Mouse (Mus musculus): ENCODE results near the gene Cracr2b. TPM values are rescaled to one million over a fixed set of nuclear protein-coding genes. Genes with fewer than 3 reads are reported as not detected.

Gene Cracr2b
- polyA plus RNA-seq, 1 experiment from 2014 or later, result 6.9 TPM

DNA sequence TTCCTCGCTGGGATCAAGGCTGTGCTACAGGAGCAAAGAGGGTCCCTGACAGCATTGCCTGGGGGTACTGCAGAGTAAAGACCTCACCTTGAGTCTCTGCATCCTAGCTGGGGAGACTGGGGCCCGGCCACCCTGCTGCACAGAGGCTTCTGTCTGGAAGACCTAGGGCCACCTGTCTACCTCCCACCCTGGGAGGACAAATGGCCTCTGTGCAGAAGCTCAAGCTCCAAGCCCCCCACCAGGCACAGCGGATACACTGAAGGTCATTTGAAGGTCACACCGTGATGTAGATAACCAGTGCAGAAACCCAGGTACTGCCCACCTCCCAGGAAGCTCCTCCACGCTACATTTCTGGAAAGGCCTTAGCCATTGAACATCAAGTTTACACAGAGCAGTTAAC is 32.2 kb upstream of the Cracr2b start:
- H3K9ac ChIP-seq, result peak overlapping the region; percentile 87
- H3K4me1 ChIP-seq (replicated peaks), result peaks cover 43% of the 10 kb centered on the region
- H3K27ac ChIP-seq, result peak overlapping the region; percentile 85
- peak overlapping the region; percentile 75 for H3K4me2 ChIP-seq
- H3K4me3 ChIP-seq, result peak overlapping the region; percentile 51
- no peaks in the 10 kb centered on the region for H3K27me3 ChIP-seq
- H3K9me3 ChIP-seq, result no peaks in the 10 kb centered on the region
- WGBS, result 56% methylated on average over 5 of the region's 5 CpGs
- peaks cover 53% of the 10 kb centered on the region for H3K36me3 ChIP-seq
- no peak for ATAC-seq (ENCODE audit: low FRiP score)

DNA sequence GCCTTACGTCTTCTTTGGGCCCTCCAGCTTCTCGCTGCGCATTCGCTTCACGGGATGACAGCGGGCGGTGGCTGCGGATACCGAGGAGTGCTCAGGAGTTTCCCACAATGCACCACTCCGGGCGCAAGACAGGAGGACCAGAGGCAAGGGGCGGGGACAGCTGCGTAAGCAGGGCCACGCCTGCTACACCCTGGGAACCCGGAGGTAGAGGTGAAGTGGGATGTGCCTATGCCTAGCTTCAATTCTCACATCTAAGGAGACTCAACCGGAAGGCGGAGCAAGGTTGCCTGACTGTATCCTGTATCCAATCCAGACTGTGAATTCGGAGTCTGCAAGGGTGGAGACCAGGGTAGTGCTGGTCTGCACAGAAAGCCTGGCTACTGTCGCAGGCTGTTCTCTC is 31.6 kb upstream of the Cracr2b start, which contains the start of gene Cend1:
Cend1 (minus strand) TSS at position 182 of the 400 bp plus-strand sequence.
- WGBS, result 2% methylated on average over 19 of the region's 19 CpGs
- peak within 1 kb of the TSS; percentile 75 for H3K4me2 ChIP-seq
- no peaks in the 10 kb centered on the region for H3K27me3 ChIP-seq
- peak within 1 kb of the TSS; percentile 85 for H3K27ac ChIP-seq
- peak within 1 kb of the TSS; percentile 51 for H3K4me3 ChIP-seq
- peaks cover 49% of the 10 kb centered on the region for H3K4me1 ChIP-seq (replicated peaks)
- H3K9me3 ChIP-seq, result no peaks in the 10 kb centered on the region
- peak within 1 kb of the TSS; percentile 87 for H3K9ac ChIP-seq
- peaks cover 55% of the 10 kb centered on the region for H3K36me3 ChIP-seq
- peak; percentile 81 for ATAC-seq (ENCODE audit: low FRiP score)

DNA sequence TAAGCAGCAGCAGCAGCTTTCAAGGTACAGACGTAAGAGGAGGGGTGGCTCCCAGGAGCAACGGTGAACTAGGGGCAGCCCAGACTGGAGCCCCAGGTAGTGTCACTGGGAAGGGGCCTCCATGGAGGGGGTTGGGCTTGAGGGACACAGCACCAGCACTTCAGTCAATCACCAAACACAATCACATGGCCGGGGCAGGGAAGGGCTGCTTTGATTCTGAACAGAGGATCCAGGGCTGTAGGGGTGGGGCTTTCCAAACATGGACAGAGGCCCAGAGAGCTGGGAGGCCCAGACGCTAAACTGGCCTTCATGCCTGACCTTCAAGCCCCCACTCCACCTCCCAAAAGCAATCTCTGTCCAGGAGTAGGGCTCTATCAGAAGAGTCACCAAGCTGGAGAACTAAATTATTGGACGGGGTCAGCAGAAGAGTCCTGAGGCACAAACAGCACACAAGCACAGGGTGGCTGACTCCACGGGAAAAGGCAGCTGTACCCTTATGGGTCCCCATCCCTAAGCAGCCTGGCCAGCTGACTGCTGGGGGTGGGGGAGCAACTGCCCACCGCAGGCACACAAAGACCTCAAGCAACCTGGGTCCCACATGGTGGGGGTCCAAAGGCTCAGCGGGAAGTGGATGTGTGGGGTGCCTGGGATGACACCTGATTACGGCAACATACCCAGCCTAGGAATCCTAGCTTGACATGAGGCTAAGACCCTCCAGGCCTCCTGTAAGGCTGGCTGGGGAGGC is 30.9 kb upstream of the Cracr2b start:
- 0 out of 2 replicates have a peak, but pooled peaks have one; percentile 3 for ATAC-seq (ENCODE audit: low FRiP score)
- Histone ChIP-seq H3K9me3 (no peaks in the 10 kb centered on the region), H3K4me1 (replicated peaks) (peaks cover 56% of the 10 kb centered on the region), H3K4me3 (peak overlapping the region; percentile 51), H3K4me2 (peak overlapping the region; percentile 75), H3K36me3 (peaks cover 55% of the 10 kb centered on the region), H3K27me3 (no peaks in the 10 kb centered on the region), H3K9ac (peak overlapping the region; percentile 87), H3K27ac (peak overlapping the region; percentile 85)
- 64% methylated on average over 9 of the region's 9 CpGs for WGBS

- no peaks in the 10 kb centered on the region for H3K27me3 ChIP-seq
- no peak overlapping the region for H3K4me3 ChIP-seq
- 97% methylated on average over 9 of the region's 9 CpGs for WGBS
- no peak for ATAC-seq (ENCODE audit: low FRiP score)
- H3K9ac ChIP-seq, result no peak overlapping the region
- H3K9me3 ChIP-seq, result no peaks in the 10 kb centered on the region
- H3K27ac ChIP-seq, result no peak overlapping the region
- H3K4me1 ChIP-seq (replicated peaks), result peaks cover 63% of the 10 kb centered on the region
- H3K36me3 ChIP-seq, result peaks cover 55% of the 10 kb centered on the region
- no peak overlapping the region for H3K4me2 ChIP-seq
Measured at GRCm38 (mm10) chr7:141430585-141431240, 30.2 kb upstream of the Cracr2b start.

- Histone ChIP-seq H3K9ac (no peak overlapping the region), H3K4me2 (no peak overlapping the region), H3K4me3 (no peak overlapping the region), H3K36me3 (peaks cover 49% of the 10 kb centered on the region), H3K9me3 (no peaks in the 10 kb centered on the region), H3K27me3 (no peaks in the 10 kb centered on the region), H3K27ac (no peak overlapping the region), H3K4me1 (replicated peaks) (peaks cover 72% of the 10 kb centered on the region)
- 90% methylated on average over 19 of the region's 19 CpGs for WGBS
- ATAC-seq (ENCODE audit: low FRiP score), result no peak
Measured at GRCm38 (mm10) chr7:141431434-141432185, 29.3 kb upstream of the Cracr2b start.

- Histone ChIP-seq H3K4me3 (no peak overlapping the region), H3K9ac (no peak overlapping the region), H3K36me3 (peaks cover 43% of the 10 kb centered on the region), H3K9me3 (no peaks in the 10 kb centered on the region), H3K27ac (no peak overlapping the region), H3K4me1 (replicated peaks) (peaks cover 78% of the 10 kb centered on the region), H3K4me2 (no peak overlapping the region), H3K27me3 (no peaks in the 10 kb centered on the region)
- ATAC-seq (ENCODE audit: low FRiP score), result no peak
- WGBS, result 84% methylated on average over 8 of the region's 8 CpGs
Measured at GRCm38 (mm10) chr7:141432186-141432611, 28.7 kb upstream of the Cracr2b start.

DNA sequence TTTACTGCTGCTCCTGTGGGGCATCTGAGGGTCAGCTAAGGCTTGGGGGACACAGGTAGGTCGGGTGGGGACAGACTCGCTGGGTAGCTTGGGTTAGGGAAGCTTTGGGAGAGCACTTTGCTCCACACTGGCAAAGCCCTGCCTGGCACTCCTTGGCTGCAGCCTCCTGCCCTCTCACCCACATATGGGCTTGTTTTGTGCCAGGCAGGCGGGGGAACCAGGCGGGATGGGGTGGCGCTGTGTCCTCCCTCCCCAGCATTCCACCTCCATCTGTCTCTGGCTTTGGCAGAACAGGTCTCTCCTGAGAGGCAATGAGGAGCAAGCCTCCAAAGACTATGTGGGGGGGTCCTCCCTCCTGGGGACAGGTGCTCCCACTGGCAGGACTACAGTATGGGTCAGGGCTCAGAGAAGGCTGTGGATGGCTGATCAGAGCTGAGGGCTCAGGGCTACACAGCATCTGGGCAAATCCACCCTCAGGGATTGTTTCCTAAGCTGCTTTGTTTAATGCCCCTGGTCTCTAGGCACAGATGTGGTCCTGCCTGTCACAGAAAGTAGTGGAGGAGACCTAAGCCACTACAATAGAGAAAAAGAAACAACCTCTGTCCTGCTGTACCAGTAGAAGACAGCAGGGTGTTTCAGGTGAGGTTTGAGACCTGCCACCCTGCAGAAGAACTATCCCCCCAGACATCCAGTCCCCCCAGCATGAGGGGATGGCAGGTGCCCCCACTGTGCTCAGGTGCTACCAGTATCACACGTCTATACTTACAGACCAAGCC is 28.0 kb upstream of the Cracr2b start:
- ATAC-seq (ENCODE audit: low FRiP score), result no peak
- H3K4me3 ChIP-seq, result 0 out of 2 replicates have a peak overlapping the region, but pooled peaks have one; percentile 64
- peaks cover 38% of the 10 kb centered on the region for H3K36me3 ChIP-seq
- WGBS, result 85% methylated on average over 6 of the region's 6 CpGs
- H3K27ac ChIP-seq, result 0 out of 2 replicates have a peak overlapping the region, but pooled peaks have one; percentile 1
- H3K27me3 ChIP-seq, result no peaks in the 10 kb centered on the region
- no peaks in the 10 kb centered on the region for H3K9me3 ChIP-seq
- peak overlapping the region; percentile 77; the same call in 1 of the 2 replicates for H3K4me2 ChIP-seq
- H3K9ac ChIP-seq, result peak overlapping the region; percentile 83
- peaks cover 82% of the 10 kb centered on the region for H3K4me1 ChIP-seq (replicated peaks)

DNA sequence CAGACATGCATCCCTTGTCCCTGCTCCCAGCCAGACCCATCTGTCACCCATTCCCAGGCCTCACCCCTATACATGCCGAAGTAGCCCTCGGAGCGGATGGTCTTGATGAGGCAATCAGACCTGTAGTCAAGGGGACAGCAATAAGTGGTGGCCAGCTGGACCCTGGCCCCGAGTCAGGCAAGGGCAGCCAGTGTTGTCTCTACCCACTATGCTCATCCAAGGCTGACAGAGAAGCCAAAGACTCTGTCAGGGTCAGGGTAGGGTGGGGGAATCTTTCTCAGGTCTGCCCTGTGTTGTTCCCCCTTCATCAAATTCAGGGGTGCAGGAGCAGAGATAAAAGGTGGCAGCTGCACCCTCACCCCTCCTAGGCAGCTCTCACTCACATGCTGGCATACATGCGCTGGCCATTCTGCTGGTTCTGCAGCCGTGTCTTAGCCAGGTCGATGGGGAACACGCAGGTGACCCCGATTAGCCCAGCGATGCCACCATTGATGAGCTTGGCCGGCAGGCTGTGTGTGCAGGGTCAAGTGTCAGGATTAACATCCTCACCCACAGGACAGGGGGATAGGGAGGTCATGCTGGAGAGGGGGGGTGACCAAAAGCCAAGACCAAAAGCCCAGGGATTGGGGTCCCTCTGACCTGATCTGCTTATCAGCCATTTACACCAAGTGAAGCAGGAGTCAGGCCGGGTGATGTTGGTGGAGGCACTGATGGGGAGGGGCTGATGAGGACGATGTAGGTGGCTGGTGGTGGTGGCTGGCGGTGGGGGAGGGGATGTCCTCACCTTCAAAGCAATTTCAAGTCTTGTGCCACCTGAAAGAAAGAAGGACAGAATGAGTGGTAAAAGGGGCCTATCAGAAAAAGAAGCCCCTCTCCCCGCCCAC is 27.1 kb upstream of the Cracr2b start:
- no peaks in the 10 kb centered on the region for H3K27me3 ChIP-seq
- peaks cover 38% of the 10 kb centered on the region for H3K36me3 ChIP-seq
- H3K4me2 ChIP-seq, result peak overlapping the region; percentile 77
- peak overlapping the region; percentile 82 for H3K27ac ChIP-seq
- no peaks in the 10 kb centered on the region for H3K9me3 ChIP-seq
- H3K4me1 ChIP-seq (replicated peaks), result peaks cover 76% of the 10 kb centered on the region
- whole genome bisulfite sequencing, result 73% methylated on average over 15 of the region's 15 CpGs
- H3K4me3 ChIP-seq, result peak overlapping the region; percentile 64
- H3K9ac ChIP-seq, result peak overlapping the region; percentile 83
- no peak for ATAC-seq (ENCODE audit: low FRiP score)

- H3K4me1 ChIP-seq (replicated peaks), result peaks cover 69% of the 10 kb centered on the region
- H3K9me3 ChIP-seq, result no peaks in the 10 kb centered on the region
- 10% methylated on average over 8 of the region's 8 CpGs for whole genome bisulfite sequencing
- peak overlapping the region; percentile 82 for H3K27ac ChIP-seq
- peak overlapping the region; percentile 83 for H3K9ac ChIP-seq
- ATAC-seq (ENCODE audit: low FRiP score), result no peak
- peaks cover 44% of the 10 kb centered on the region for H3K36me3 ChIP-seq
- H3K4me2 ChIP-seq, result peak overlapping the region; percentile 77
- H3K27me3 ChIP-seq, result no peaks in the 10 kb centered on the region
- peak overlapping the region; percentile 64 for H3K4me3 ChIP-seq
Measured at GRCm38 (mm10) chr7:141434464-141434863, 26.4 kb upstream of the Cracr2b start.

DNA sequence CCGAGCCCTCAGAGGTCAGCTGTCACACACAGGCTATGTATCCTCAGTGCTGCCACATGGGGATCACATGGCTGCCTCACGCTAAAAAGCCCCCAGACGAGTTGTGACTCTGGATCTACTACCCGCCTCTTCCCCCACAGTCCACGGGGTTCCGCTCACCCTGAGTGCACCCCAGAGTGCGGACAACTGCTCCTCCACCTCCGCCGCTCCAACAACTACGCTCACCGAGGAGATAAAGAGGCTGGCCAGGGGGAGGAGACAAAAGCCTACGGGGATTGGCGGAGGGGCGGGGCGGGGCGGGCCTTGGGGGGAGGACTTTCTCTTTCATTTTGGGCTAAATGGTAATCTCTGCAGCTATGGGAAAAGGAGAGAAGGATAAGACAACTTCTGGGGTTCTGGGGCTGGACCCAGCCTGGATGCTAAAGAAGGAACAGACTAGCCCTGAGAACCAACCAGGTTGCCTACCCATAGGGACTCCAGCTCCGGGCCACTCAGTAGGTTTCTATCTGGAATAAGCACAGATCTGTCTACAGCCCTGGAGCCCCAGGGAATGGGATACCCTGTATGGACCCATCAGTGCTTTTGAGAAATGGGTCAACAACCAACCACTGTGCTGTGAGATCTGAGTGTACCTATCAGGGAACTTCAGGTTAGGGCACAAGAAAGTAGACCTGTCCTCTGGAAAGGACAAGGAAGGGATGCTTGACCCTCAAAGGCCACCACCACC is 25.6 kb upstream of the Cracr2b start:
- 5% methylated on average over 17 of the region's 17 CpGs for WGBS
- peak overlapping the region; percentile 83 for H3K9ac ChIP-seq
- peak overlapping the region; percentile 64 for H3K4me3 ChIP-seq
- H3K9me3 ChIP-seq, result no peaks in the 10 kb centered on the region
- H3K27me3 ChIP-seq, result no peaks in the 10 kb centered on the region
- H3K4me2 ChIP-seq, result peak overlapping the region; percentile 77
- H3K27ac ChIP-seq, result peak overlapping the region; percentile 82
- no peak for ATAC-seq (ENCODE audit: low FRiP score)
- peaks cover 42% of the 10 kb centered on the region for H3K36me3 ChIP-seq
- peaks cover 61% of the 10 kb centered on the region for H3K4me1 ChIP-seq (replicated peaks)
